Mouse (Mus musculus): ENCODE measurements at regions not wholly inside any gene's neighbourhood (a gene's known extent, or its start where the extent isn't known, plus 50 kb on each side); places are given as distances from the start of the nearest gene placed in this dataset.

DNA sequence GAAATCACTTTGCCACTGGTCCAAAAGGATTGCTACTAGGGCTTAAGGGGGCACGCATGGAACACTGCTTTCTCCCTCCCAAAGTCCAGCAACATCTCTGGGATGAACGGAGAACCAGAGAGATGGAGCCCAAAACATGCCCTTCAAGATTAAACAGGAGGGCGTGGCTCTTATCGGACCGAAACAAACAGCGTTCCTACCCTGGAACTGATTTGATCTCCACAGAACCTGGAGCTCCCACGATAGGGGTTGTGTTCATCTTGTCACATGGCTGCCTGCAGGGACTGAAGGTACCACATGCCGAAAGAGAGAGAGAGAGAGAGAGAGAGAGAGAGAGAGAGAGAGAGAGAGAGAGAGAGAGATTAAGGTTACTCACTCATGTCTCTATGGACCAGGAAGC lies 120.7 kb downstream of the Gm4791 start:
- TF ChIP-seq GATA1 (IDR thresholded peaks at IDR 0.05; ENCODE audit: borderline replicate concordance, low read length) (no peak), FLI1 (IDR thresholded peaks at IDR 0.05; ENCODE audit: low read length) (no peak)
